Mouse (Mus musculus) MEL (cell line): ENCODE results near the gene Olfr150.

Experiments used
- BHLHE40 ChIP-seq: IDR thresholded peaks from 2 replicates; pipeline ENCODE4 v1.6.1; 2012; ENCODE audit warnings: low read depth, mild to moderate bottlenecking, inconsistent platforms, low read length, improper control_type of control experiment, borderline replicate concordance
- CTCF ChIP-seq, 3 experiments: IDR thresholded peaks in 2 of 3; conservative IDR thresholded peaks in 1 of 3; 2 replicates each; pipeline ENCODE4 v1.5.1; 2011 to 2012; ENCODE audit warnings: low read length in 3 of 3, low read depth in 2 of 3, mild to moderate bottlenecking in 2 of 3, improper control_type of control experiment in 1 of 3, inconsistent platforms in 1 of 3, mixed read lengths in 1 of 3, moderate library complexity in 1 of 3; ENCODE audit not compliant: control insufficient read depth in 1 of 3, insufficient read depth in 1 of 3, poor library complexity in 1 of 3, severe bottlenecking in 1 of 3
- HCFC1 ChIP-seq: IDR thresholded peaks from 2 replicates; pipeline ENCODE4 v1.6.1; 2012; ENCODE audit warnings: low read depth, mild to moderate bottlenecking, inconsistent platforms, low read length, improper control_type of control experiment, moderate library complexity
- JUND ChIP-seq: IDR thresholded peaks from 2 replicates; pipeline ENCODE4 v1.6.1; 2011; ENCODE audit warnings: low read depth, mild to moderate bottlenecking, improper control_type of control experiment, low read length
- MEF2A ChIP-seq: IDR thresholded peaks from 2 replicates; pipeline ENCODE4 v1.6.1; 2014; ENCODE audit warnings: low read depth, mild to moderate bottlenecking, inconsistent platforms, low read length, improper control_type of control experiment; ENCODE audit not compliant: poor library complexity, insufficient replicate concordance, severe bottlenecking; ENCODE audit errors: extremely low read depth
- POLR2A ChIP-seq, 2 experiments: IDR thresholded peaks; 2 replicates each; pipeline ENCODE4 v1.6.1; 2011 to 2012; ENCODE audit warnings: low read length in 2 of 2, mild to moderate bottlenecking in 2 of 2, control low read depth in 1 of 2, improper control_type of control experiment in 1 of 2, low read depth in 1 of 2, moderate library complexity in 1 of 2; ENCODE audit not compliant: control insufficient read depth in 1 of 2, insufficient read depth in 1 of 2, poor library complexity in 1 of 2
- RCOR1 ChIP-seq: IDR thresholded peaks from 2 replicates; pipeline ENCODE4 v1.6.1; 2012; ENCODE audit warnings: low read depth, mild to moderate bottlenecking, inconsistent platforms, low read length, improper control_type of control experiment
- TCF12 ChIP-seq: IDR thresholded peaks from 2 replicates; pipeline ENCODE4 v1.6.1; 2014; ENCODE audit warnings: low read depth, mild to moderate bottlenecking, inconsistent platforms, low read length, improper control_type of control experiment, moderate library complexity
- ZC3H11A ChIP-seq: IDR thresholded peaks from 2 replicates; pipeline ENCODE4 v1.6.1; 2012; ENCODE audit warnings: low read depth, mild to moderate bottlenecking, inconsistent platforms, low read length, improper control_type of control experiment

DNA sequence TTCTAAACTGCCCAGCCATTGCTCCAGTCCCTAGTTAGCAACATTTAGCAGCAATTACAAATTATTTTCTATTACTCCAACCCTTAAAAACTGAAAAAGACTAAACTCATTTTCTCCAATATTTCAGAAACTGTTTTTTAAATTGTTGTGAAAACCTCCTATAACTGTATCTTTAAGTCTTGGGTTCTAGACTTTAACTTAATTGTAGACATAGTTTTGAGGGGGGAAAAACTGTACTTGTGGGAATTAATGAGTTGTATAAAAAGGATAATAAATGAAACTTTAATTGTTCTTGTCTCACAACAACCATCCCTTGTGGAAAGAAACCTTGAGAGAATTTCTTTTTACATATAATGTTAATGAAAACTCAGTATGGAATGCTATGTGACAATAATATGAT is at the start of gene Olfr150:
- TF ChIP-seq JUND (no peak), HCFC1 (no peak), POLR2A (IDR thresholded peaks at IDR 0.05; ENCODE audit: control insufficient read depth in 1 of 2, insufficient read depth in 1 of 2, low read depth in 1 of 2, low read length in 2 of 2, poor library complexity in 1 of 2) (no peak), BHLHE40 (no peak), CTCF (IDR thresholded peaks at IDR 0.05 in 2 of 3, conservative IDR thresholded peaks at IDR 0.05 in 1 of 3; ENCODE audit: control insufficient read depth in 1 of 3, insufficient read depth in 1 of 3, low read depth in 2 of 3, low read length in 3 of 3, poor library complexity in 1 of 3, severe bottlenecking in 1 of 3) (no peak), MEF2A (no peak), ZC3H11A (no peak), TCF12 (no peak), RCOR1 (no peak)
